Mouse (Mus musculus) megakaryocyte, embryonic 14.5 days (primary cell): ENCODE data around the gene Foxn3.

Experiments used
- FLI1 ChIP-seq: IDR thresholded peaks from 2 replicates; pipeline ENCODE4 v1.6.1; 2012; ENCODE audit warnings: low read length, inconsistent platforms, mixed read lengths
- GATA1 ChIP-seq: IDR thresholded peaks from 3 replicates; pipeline ENCODE4 v1.6.1; 2012; ENCODE audit warnings: mixed read lengths, low read length, inconsistent platforms, borderline replicate concordance

DNA sequence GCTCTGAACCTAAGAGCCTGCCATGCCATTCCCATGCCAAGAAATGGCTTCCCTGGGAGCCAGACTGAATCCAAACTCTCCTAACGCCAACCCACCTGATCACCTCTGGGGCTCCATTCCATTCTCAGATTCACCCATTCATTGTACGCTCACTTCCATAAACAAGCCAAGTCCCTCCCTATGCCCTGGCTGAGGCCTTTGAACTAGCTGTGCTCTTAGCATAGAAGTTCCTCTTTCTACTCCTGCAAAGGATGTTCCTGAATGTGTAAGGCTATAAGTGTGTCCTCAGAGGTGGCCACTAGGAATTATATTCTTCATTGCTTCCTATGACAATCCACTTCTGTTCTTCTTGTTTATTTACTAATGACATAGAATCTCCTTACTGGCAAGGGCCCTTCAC lies 40.5 kb downstream of the Foxn3 start:
- no peak for TF ChIP-seq GATA1
- TF ChIP-seq FLI1 = no peak
